8 mouse cellular contexts compared by ENCODE assay signal in the genomic region with DNA sequence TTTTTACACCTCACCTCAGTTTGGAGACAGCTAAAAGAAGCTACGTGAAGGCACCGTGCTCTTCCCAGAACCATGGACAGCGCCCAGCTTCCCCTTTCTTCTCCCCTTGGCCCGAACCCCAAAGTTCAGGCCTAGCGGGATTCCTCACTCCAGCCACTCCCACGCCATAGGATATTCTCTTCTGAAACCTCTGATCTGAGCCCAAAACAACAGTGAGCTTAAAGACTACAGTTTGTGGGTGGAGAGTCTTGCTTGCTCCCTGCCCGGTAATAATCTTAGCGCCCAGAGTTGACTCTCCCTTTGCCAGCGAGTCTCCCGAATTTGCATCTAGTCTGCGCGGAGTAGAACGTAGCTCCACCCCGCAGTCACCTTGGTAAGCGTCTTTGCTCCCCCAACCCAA. TPM values are rescaled to one million over a fixed set of nuclear protein-coding genes. Genes with fewer than 3 reads are reported as not detected.
DNase-seq lines count a peak whose midpoint lies in the region; ATAC-seq lines count a peak whose summit lies in the region.

No protein-coding gene starts in this region.

- peak overlapping the region; percentile 53 for H3K4me2 ChIP-seq in hindbrain, embryonic 13.5 days
- H3K4me2 ChIP-seq in neural tube, embryonic 14.5 days (ENCODE audit: low read depth, low read length), result no peak overlapping the region

- H3K4me3 ChIP-seq in hindbrain, embryonic 13.5 days, result peak overlapping the region; percentile 22
- H3K4me3 ChIP-seq in neural tube, embryonic 14.5 days (ENCODE audit: low read depth, low read length), result no peak overlapping the region

- DNase-seq in gastrocnemius, postnatal 14 days, result peak; percentile 12
- DNase-seq in gastrocnemius, adult 18-20 months (ENCODE audit: low spot score), result no peak
- DNase-seq in 416B (ENCODE audit: low read depth) (peak; percentile 34), MN1 (ENCODE audit: low spot score) (no peak)
- DNase-seq in embryo, embryonic 10.5 days (ENCODE audit: low spot score), result peak; percentile 77
- DNase-seq in right cerebral cortex, postnatal 14 days, result no peak

- ATAC-seq in hindbrain, embryonic 13.5 days (ENCODE audit: low FRiP score), result peak; percentile 55
- ATAC-seq in neural tube, embryonic 14.5 days (ENCODE audit: low read depth), result peak; percentile 60; the same call in 1 of the 2 replicates

- intact Hi-C loops in gastrocnemius, postnatal 14 days (cut with DNase I; ENCODE audit: low total_unique reads), result no loop called here

- no peaks in the 10 kb centered on the region for H3K9me3 ChIP-seq in hindbrain, embryonic 13.5 days
- H3K9me3 ChIP-seq in neural tube, embryonic 14.5 days (ENCODE audit: control insufficient read depth, low read length), result no peaks in the 10 kb centered on the region

- H3K27ac ChIP-seq in hindbrain, embryonic 13.5 days, result peak overlapping the region; percentile 60; the same call in 1 of the 2 replicates
- no peak overlapping the region for H3K27ac ChIP-seq in neural tube, embryonic 14.5 days (ENCODE audit: low read depth, low read length)

- H3K9ac ChIP-seq in hindbrain, embryonic 13.5 days, result peak overlapping the region; percentile 39; the same call in 1 of the 2 replicates
- no peak overlapping the region for H3K9ac ChIP-seq in neural tube, embryonic 14.5 days (replicated peaks; ENCODE audit: low read depth, low read length)

- H3K27me3 ChIP-seq in hindbrain, embryonic 13.5 days, result peaks cover 70% of the 10 kb centered on the region
- H3K27me3 ChIP-seq in neural tube, embryonic 14.5 days (ENCODE audit: control insufficient read depth, insufficient read depth, low read length), result peaks cover 29% of the 10 kb centered on the region

- no peaks in the 10 kb centered on the region for H3K36me3 ChIP-seq in hindbrain, embryonic 13.5 days
- H3K36me3 ChIP-seq in neural tube, embryonic 14.5 days (ENCODE audit: control insufficient read depth, insufficient read depth, low read length), result no peaks in the 10 kb centered on the region

- WGBS in hindbrain, embryonic 13.5 days, result 4% methylated on average over 15 of the region's 15 CpGs
- 5% methylated on average over 15 of the region's 15 CpGs for WGBS in neural tube, embryonic 14.5 days

- H3K4me1 ChIP-seq in hindbrain, embryonic 13.5 days (replicated peaks), result peaks cover 11% of the 10 kb centered on the region
- no peaks in the 10 kb centered on the region for H3K4me1 ChIP-seq in neural tube, embryonic 14.5 days (ENCODE audit: control insufficient read depth, insufficient read depth, low read length)

RNA-seq across cellular contexts. Expression of gene Nr2f1, which starts 28.2 kb away (rescaled TPM):
- total RNA-seq in gastrocnemius, postnatal 14 days (2021), result 1 to 10 TPM; 1.7 to 2.4 TPM
- under 1 TPM; 0.64 to 0.83 TPM for total RNA-seq in gastrocnemius, adult 18-20 months (2021)
- 68.9 and 71.3 TPM in 2 replicates for polyA plus RNA-seq in hindbrain, embryonic 13.5 days (2015; fragmentation: Nextera tagmentation; extraction: Ambion mirVana)
- 48.6 and 50.3 TPM in 2 replicates for polyA plus RNA-seq in neural tube, embryonic 14.5 days (2014; fragmentation: Nextera tagmentation; extraction: Ambion mirVana)

Comparison
In these comparisons a context has a peak if more than half of its experiments do, and no peak if none do; other contexts are left out.
1. DNase-seq: peak in gastrocnemius, postnatal 14 days (single experiment), 416B (single experiment) and embryo, embryonic 10.5 days (single experiment); none in gastrocnemius, adult 18-20 months (single experiment), right cerebral cortex, postnatal 14 days (single experiment) and MN1 (single experiment).